Mouse (Mus musculus) spleen, adult 2 months (tissue): ENCODE measurements around the gene Siah2.

ENCODE experiments used
- CTCF ChIP-seq: fragments of 200-500 bp; IDR thresholded peaks from 2 replicates; pipeline ENCODE4 v1.5.1; 2011; ENCODE audit warnings: mild to moderate bottlenecking, inconsistent platforms; ENCODE audit not compliant: insufficient read depth, insufficient read length, insufficient replicate concordance; ENCODE audit errors: extremely low read depth
- POLR2A ChIP-seq: fragments of 200-500 bp; IDR thresholded peaks from 2 replicates; pipeline ENCODE4 v1.6.1; 2011; ENCODE audit warnings: low read depth, low read length, inconsistent platforms

GRCm38 (mm10) chr3:58672481-58673183 lies 19.6 kb downstream of the Siah2 start:
- TF ChIP-seq POLR2A (no peak), CTCF (no peak)
